Mouse (Mus musculus) embryonic facial prominence, embryonic 12.5 days (tissue): Measurements from ENCODE around the gene Sgce. TPM values are rescaled to one million over a fixed set of nuclear protein-coding genes. Genes with fewer than 3 reads are reported as not detected.

Source experiments
- ATAC-seq: fragments of 200-750 bp; cut with Nextera tagmentation; 2 replicates; pipeline ENCODE4 v1.8.0; 2017; ENCODE audit not compliant: insufficient number of reproducible peaks, insufficient read depth, low FRiP score, low TSS enrichment
- H3K27ac ChIP-seq: fragments of 300-500 bp; sonication (generic); 2 replicates; pipeline ENCODE4 v1.5.1; 2016; ENCODE audit warnings: mild to moderate bottlenecking
- H3K27me3 ChIP-seq: fragments of 300-500 bp; sonication (generic); 2 replicates; pipeline ENCODE4 v1.6.1; 2016; ENCODE audit warnings: mild to moderate bottlenecking, moderate library complexity
- H3K36me3 ChIP-seq: fragments of 300-500 bp; sonication (generic); 2 replicates; pipeline ENCODE4 v1.6.1; 2016; ENCODE audit warnings: mild to moderate bottlenecking
- H3K4me1 ChIP-seq: fragments of 300-500 bp; sonication (generic); 2 replicates; pipeline ENCODE4 v1.6.1; 2016
- H3K4me2 ChIP-seq: fragments of 300-500 bp; sonication (generic); replicated peaks from 2 replicates; pipeline ENCODE4 v1.6.1; 2016; ENCODE audit warnings: mild to moderate bottlenecking, moderate library complexity
- H3K4me3 ChIP-seq: fragments of 300-500 bp; sonication (generic); 2 replicates; pipeline ENCODE4 v1.5.1; 2016; ENCODE audit warnings: mild to moderate bottlenecking
- H3K9ac ChIP-seq: fragments of 300-500 bp; sonication (generic); 2 replicates; pipeline ENCODE4 v1.6.1; 2016; ENCODE audit warnings: mild to moderate bottlenecking, moderate library complexity
- H3K9me3 ChIP-seq: fragments of 300-500 bp; sonication (generic); 2 replicates; pipeline ENCODE4 v1.6.1; 2016; ENCODE audit warnings: mild to moderate bottlenecking, moderate library complexity
- WGBS: fragments of 180-500 bp; shearing (Covaris S2); methylation state at CpG from one replicate; pipeline ENCODE4 v1.1.7; 2016; 5-methylcytosine and 5-hydroxymethylcytosine counted together
- polyA plus RNA-seq: library from polyadenylated mRNA; unstranded; fragments of >200 nt; fragmentation: Nextera tagmentation; extraction: Ambion mirVana; gene quantifications from 2 replicates; pipeline ENCODE4 v1.2.1, GENCODE M21; 2016

Gene Sgce
- polyA plus RNA-seq, 1 experiment from 2014 or later: 61.8 TPM

GRCm38 (mm10) chr6:4633189-4633588, 113.8 kb downstream of the Sgce start:
- Histone ChIP-seq H3K27me3 (no peaks in the 10 kb centered on the region), H3K4me3 (no peak overlapping the region), H3K4me2 (no peak overlapping the region), H3K4me1 (no peaks in the 10 kb centered on the region), H3K27ac (no peak overlapping the region), H3K9ac (no peak overlapping the region), H3K9me3 (no peaks in the 10 kb centered on the region), H3K36me3 (peaks cover 5% of the 10 kb centered on the region; the same call in 1 of the 2 replicates)
- no peak for ATAC-seq
- 79% methylated on average over 4 of the region's 4 CpGs for WGBS

- no peak overlapping the region for H3K4me2 ChIP-seq
- ATAC-seq: no peak
- 79% methylated on average over 3 of the region's 3 CpGs for WGBS
- 0 out of 2 replicates have a peak, but pooled peaks cover 5% of the 10 kb centered on the region for H3K36me3 ChIP-seq
- no peak overlapping the region for H3K4me3 ChIP-seq
- H3K4me1 ChIP-seq: no peaks in the 10 kb centered on the region
- H3K27ac ChIP-seq: no peak overlapping the region
- H3K9ac ChIP-seq: no peak overlapping the region
- no peaks in the 10 kb centered on the region for H3K27me3 ChIP-seq
- no peaks in the 10 kb centered on the region for H3K9me3 ChIP-seq
Measured at GRCm38 (mm10) chr6:4631464-4631863, 115.5 kb downstream of the Sgce start.

Other genes with a start within 250 kb of the Sgce start
- gene Col1a2, start 242.4 kb downstream of the Sgce start, polyA plus RNA-seq: 603 and 672 TPM in 2 replicates
- 42.7 and 44.1 TPM in 2 replicates for gene Casd1, start 146.4 kb downstream of the Sgce start, polyA plus RNA-seq
- gene Peg10, start 99 bp upstream of the Sgce start, polyA plus RNA-seq: 11.5 and 12.9 TPM in 2 replicates
- 23.0 and 26.6 TPM in 2 replicates for gene Ppp1r9a, start 155.7 kb upstream of the Sgce start, polyA plus RNA-seq